Mouse (Mus musculus) splenic B cell, adult 2 months (primary cell): ENCODE data around the gene Ccdc181.

Experiments used
- DNase-seq: peaks from one replicate; pipeline ENCODE4 v3.0.0-alpha.2; 2011; ENCODE audit warnings: low read depth, low spot score
- H3K27me3 ChIP-seq: 2 replicates; pipeline ENCODE4 v1.6.1; 2012; ENCODE audit warnings: mild to moderate bottlenecking, low read length, moderate library complexity, mixed read lengths; ENCODE audit not compliant: control insufficient read depth, poor library complexity, insufficient read depth, severe bottlenecking
- H3K36me3 ChIP-seq: 2 replicates; pipeline ENCODE4 v1.6.1; 2012; ENCODE audit warnings: mild to moderate bottlenecking, low read length, moderate library complexity, mixed read lengths; ENCODE audit not compliant: control insufficient read depth, poor library complexity, insufficient read depth, severe bottlenecking

Ccdc181 gene

GRCm38 (mm10) chr1:164260171-164261028 lies 15.0 kb upstream of the Ccdc181 start:
- Histone ChIP-seq H3K27me3 (no peaks in the 10 kb centered on the region), H3K36me3 (no peaks in the 10 kb centered on the region)
- DNase-seq: no peak

GRCm38 (mm10) chr1:164261553-164261952 lies 13.8 kb upstream of the Ccdc181 start:
- H3K27me3 ChIP-seq: no peaks in the 10 kb centered on the region
- H3K36me3 ChIP-seq: no peaks in the 10 kb centered on the region
- no peak for DNase-seq

- Histone ChIP-seq H3K36me3 (no peaks in the 10 kb centered on the region), H3K27me3 (no peaks in the 10 kb centered on the region)
- no peak for DNase-seq
Measured at GRCm38 (mm10) chr1:164270941-164271340, 4.4 kb upstream of the Ccdc181 start.

GRCm38 (mm10) chr1:164273659-164274058 lies 1.7 kb upstream of the Ccdc181 start:
- DNase-seq: no peak
- Histone ChIP-seq H3K27me3 (no peaks in the 10 kb centered on the region), H3K36me3 (no peaks in the 10 kb centered on the region)

- no peaks in the 10 kb centered on the region for H3K36me3 ChIP-seq
- no peaks in the 10 kb centered on the region for H3K27me3 ChIP-seq
- no peak for DNase-seq
Measured at GRCm38 (mm10) chr1:164276552-164276951, 1.2 kb downstream of the Ccdc181 start.

- no peak for DNase-seq
- no peaks in the 10 kb centered on the region for H3K27me3 ChIP-seq
Measured at GRCm38 (mm10) chr1:164279332-164279731, 3.9 kb downstream of the Ccdc181 start.

GRCm38 (mm10) chr1:164284007-164284406 lies 8.6 kb downstream of the Ccdc181 start:
- no peak for DNase-seq

More at GRCm38 (mm10) chr1:164279332-164279731, 3.9 kb downstream of the Ccdc181 start:
- 0 out of 2 replicates have a peak, but pooled peaks cover 1% of the 10 kb centered on the region for H3K36me3 ChIP-seq

GRCm38 (mm10) chr1:164287406-164287805 lies 12.0 kb downstream of the Ccdc181 start:
- no peaks in the 10 kb centered on the region for H3K27me3 ChIP-seq
- no peak for DNase-seq
- H3K36me3 ChIP-seq: peaks cover 13% of the 10 kb centered on the region

More at GRCm38 (mm10) chr1:164284007-164284406, 8.6 kb downstream of the Ccdc181 start:
- Histone ChIP-seq H3K27me3 (no peaks in the 10 kb centered on the region), H3K36me3 (0 out of 2 replicates have a peak, but pooled peaks cover 1% of the 10 kb centered on the region)

GRCm38 (mm10) chr1:164292040-164292439 lies 16.7 kb downstream of the Ccdc181 start:
- Histone ChIP-seq H3K27me3 (no peaks in the 10 kb centered on the region), H3K36me3 (peaks cover 17% of the 10 kb centered on the region)
- DNase-seq: no peak

- Histone ChIP-seq H3K27me3 (no peaks in the 10 kb centered on the region), H3K36me3 (peaks cover 26% of the 10 kb centered on the region)
- no peak for DNase-seq
Measured at GRCm38 (mm10) chr1:164294071-164294470, 18.7 kb downstream of the Ccdc181 start.

- Histone ChIP-seq H3K36me3 (peaks cover 24% of the 10 kb centered on the region), H3K27me3 (no peaks in the 10 kb centered on the region)
- no peak for DNase-seq
Measured at GRCm38 (mm10) chr1:164296473-164296872, 21.1 kb downstream of the Ccdc181 start.

- H3K27me3 ChIP-seq: no peaks in the 10 kb centered on the region
- no peak for DNase-seq
- H3K36me3 ChIP-seq: peaks cover 15% of the 10 kb centered on the region
Measured at GRCm38 (mm10) chr1:164301949-164302348, 26.6 kb downstream of the Ccdc181 start.

GRCm38 (mm10) chr1:164303821-164304220 lies 28.4 kb downstream of the Ccdc181 start, which contains the start of gene Nme7:
TSS of gene Nme7 (plus strand) at chr1:164304121.
- no peak for DNase-seq
- no peaks in the 10 kb centered on the region for H3K27me3 ChIP-seq
- H3K36me3 ChIP-seq: peaks cover 7% of the 10 kb centered on the region

GRCm38 (mm10) chr1:164307124-164307751 lies 31.9 kb downstream of the Ccdc181 start, which contains the start of gene Blzf1:
TSS of gene Blzf1 (minus strand) at chr1:164307489.
- peak; percentile 98 for DNase-seq
- peaks cover under 1% of the 10 kb centered on the region for H3K36me3 ChIP-seq
- no peaks in the 10 kb centered on the region for H3K27me3 ChIP-seq

- Histone ChIP-seq H3K27me3 (no peaks in the 10 kb centered on the region), H3K36me3 (no peaks in the 10 kb centered on the region; the same call in 1 of the 2 replicates)
- no peak for DNase-seq
Measured at GRCm38 (mm10) chr1:164307922-164308321, 32.5 kb downstream of the Ccdc181 start.
